Mouse (Mus musculus): ENCODE data around the gene 5730507C01Rik.

Gene 5730507C01Rik

DNA sequence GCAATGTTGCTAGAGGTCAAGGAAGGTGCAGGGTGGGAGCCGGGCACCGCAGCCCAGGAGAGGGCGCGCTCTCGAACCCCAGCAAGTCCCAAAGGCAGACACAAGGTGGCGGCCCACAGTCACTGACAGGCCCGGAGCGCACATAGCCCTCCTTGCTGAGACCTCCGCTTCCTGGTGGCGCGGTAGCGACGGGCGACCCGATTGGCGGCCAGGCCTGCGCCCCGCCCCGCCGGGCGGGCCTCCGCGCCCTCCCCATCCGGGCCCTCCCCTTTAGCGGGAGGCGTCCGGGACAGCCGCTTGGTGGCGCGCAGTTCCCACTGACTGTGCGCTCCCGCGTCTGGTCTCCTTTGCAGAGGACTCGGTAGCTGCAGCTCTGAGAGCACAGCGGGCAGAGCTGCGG is at the start of gene 5730507C01Rik:
TSS of gene 5730507C01Rik (plus strand) at position 340 of the 400 bp plus-strand sequence.
- TF ChIP-seq GATA4 (IDR thresholded peaks at IDR 0.05; ENCODE audit: insufficient replicate concordance, low read length): no peak
